In genomic region chr3:98046305-98046704, GRCm38 (mm10) we compare ENCODE assay signal across 8 mouse cellular contexts. TPM values are rescaled to one million over a fixed set of nuclear protein-coding genes. Genes with fewer than 3 reads are reported as not detected.
DNase-seq lines count a peak whose midpoint lies in the region; ATAC-seq and TF ChIP-seq lines count a peak whose summit lies in the region.

No protein-coding gene starts in this region.

- intact Hi-C loops in left cerebral cortex, postnatal 10 days (cut with DNase I), result no loop called here

- H3K4me3 ChIP-seq in liver, postnatal 0 days (ENCODE audit: low read depth, low read length), result no peak overlapping the region

- H3K9me3 ChIP-seq in liver, postnatal 0 days (ENCODE audit: low read length), result no peaks in the 10 kb centered on the region

- no peak for TF ChIP-seq EP300 in liver, postnatal 0 days (IDR thresholded peaks at IDR 0.05; ENCODE audit: low read depth)

- H3K4me2 ChIP-seq in liver, postnatal 0 days (ENCODE audit: low read depth, low read length), result no peak overlapping the region

- WGBS in liver, postnatal 0 days (ENCODE audit: insufficient replicate concordance), result 27% methylated on average over 8 of the region's 8 CpGs

- H3K36me3 ChIP-seq in liver, postnatal 0 days (replicated peaks; ENCODE audit: insufficient read depth, low read length), result peaks cover 5% of the 10 kb centered on the region; the same call in 1 of the 2 replicates

- no peak overlapping the region for H3K9ac ChIP-seq in liver, postnatal 0 days (replicated peaks)

- ATAC-seq in liver, postnatal 0 days, result peak; percentile 58
- no peak for ATAC-seq in inflammation-experienced regulatory T-cells, adult 6 months

- no peaks in the 10 kb centered on the region for H3K27me3 ChIP-seq in liver, postnatal 0 days (ENCODE audit: insufficient read depth, low read length)

- peak; percentile 59 to 73 for DNase-seq in cerebellum, postnatal 10 days
- DNase-seq in cerebellum, postnatal 36 days, result no peak
- DNase-seq in retina, postnatal 1 day, result peak; percentile 40
- no peak for DNase-seq in retina, embryonic 14.5 days (ENCODE audit: low spot score)
- peak; percentile 49 for DNase-seq in liver, postnatal 0 days
- no peak for DNase-seq in embryo, embryonic 11 days
- no peak for DNase-seq in left cerebral cortex, postnatal 10 days (ENCODE audit: extremely low spot score in 1 of 2, low spot score in 2 of 2)

- 0 out of 2 replicates have a peak, but pooled peaks have one; percentile 24 for TF ChIP-seq CTCF in liver, postnatal 0 days (IDR thresholded peaks at IDR 0.05; ENCODE audit: low read depth)

- peak overlapping the region; percentile 88 for H3K27ac ChIP-seq in liver, postnatal 0 days (ENCODE audit: low read depth)

- H3K4me1 ChIP-seq in liver, postnatal 0 days (ENCODE audit: insufficient read depth), result peaks cover 42% of the 10 kb centered on the region

RNA-seq across cellular contexts. Expression of gene Notch2, which starts 33.0 kb away (rescaled TPM):
- polyA plus RNA-seq in liver, postnatal 0 days (2015; fragmentation: Nextera tagmentation; extraction: Ambion mirVana), result 5.1 and 6.2 TPM in 2 replicates
- 10 to 100 TPM; 13.2 to 20.4 (median 15.1) TPM for polyA plus RNA-seq in inflammation-experienced regulatory T-cells, adult 6 months (2017; shearing (Covaris generic))
- total RNA-seq in left cerebral cortex, postnatal 10 days (2021), result 10 to 100 TPM; 15.5 to 17.9 TPM

Comparison
In these comparisons a context has a peak if more than half of its experiments do, and no peak if none do; other contexts are left out.
1. DNase-seq: peak in cerebellum, postnatal 10 days (2 of 2), retina, postnatal 1 day (single experiment) and liver, postnatal 0 days (single experiment); none in cerebellum, postnatal 36 days (0 of 2), retina, embryonic 14.5 days (single experiment), embryo, embryonic 11 days (single experiment) and left cerebral cortex, postnatal 10 days (0 of 2).